Mouse (Mus musculus): ENCODE measurements around the gene Mansc4. TPM values are rescaled to one million over a fixed set of nuclear protein-coding genes. Genes with fewer than 3 reads are reported as not detected.
A peak's percentile ranks its signal among the peaks of the same experiment; 100 is the strongest.

Gene Mansc4
- polyA plus RNA-seq, 1 experiment from 2014 or later = 2.5 TPM

- no peak for ATAC-seq (ENCODE audit: insufficient number of reproducible peaks, low FRiP score, low TSS enrichment, low read depth)
- no peak overlapping the region for H3K27ac ChIP-seq (replicated peaks; ENCODE audit: low read depth, low read length)
- H3K36me3 ChIP-seq (ENCODE audit: control insufficient read depth, insufficient read depth, low read length) = peaks cover 15% of the 10 kb centered on the region
- H3K4me2 ChIP-seq (ENCODE audit: low read depth, severe bottlenecking) = no peak overlapping the region
- H3K9ac ChIP-seq (ENCODE audit: low read length) = no peak overlapping the region
- no peak for DNase-seq (ENCODE audit: low spot score)
- H3K27me3 ChIP-seq (ENCODE audit: control insufficient read depth, insufficient read depth, low read length) = no peaks in the 10 kb centered on the region
- no peak overlapping the region for H3K4me3 ChIP-seq (ENCODE audit: low read depth, low read length)
- WGBS = 95% methylated on average over 8 of the region's 8 CpGs
- H3K4me1 ChIP-seq (ENCODE audit: control insufficient read depth, insufficient read depth, low read length) = no peaks in the 10 kb centered on the region
- H3K9me3 ChIP-seq (ENCODE audit: control insufficient read depth, low read length) = no peaks in the 10 kb centered on the region
Observed at GRCm38 (mm10) chr6:147051666-147052065, 35.2 kb downstream of the Mansc4 start.

GRCm38 (mm10) chr6:147049239-147049805, 37.5 kb downstream of the Mansc4 start:
- no peak for ATAC-seq (ENCODE audit: insufficient number of reproducible peaks, low FRiP score, low TSS enrichment, low read depth)
- H3K36me3 ChIP-seq (ENCODE audit: control insufficient read depth, insufficient read depth, low read length) = peaks cover 10% of the 10 kb centered on the region
- no peak overlapping the region for H3K27ac ChIP-seq (replicated peaks; ENCODE audit: low read depth, low read length)
- H3K4me2 ChIP-seq (ENCODE audit: low read depth, severe bottlenecking) = no peak overlapping the region
- no peak overlapping the region for H3K9ac ChIP-seq (ENCODE audit: low read length)
- H3K9me3 ChIP-seq (ENCODE audit: control insufficient read depth, low read length) = no peaks in the 10 kb centered on the region
- DNase-seq (ENCODE audit: low spot score) = no peak
- no peaks in the 10 kb centered on the region for H3K4me1 ChIP-seq (ENCODE audit: control insufficient read depth, insufficient read depth, low read length)
- H3K27me3 ChIP-seq (ENCODE audit: control insufficient read depth, insufficient read depth, low read length) = no peaks in the 10 kb centered on the region
- no peak overlapping the region for H3K4me3 ChIP-seq (ENCODE audit: low read depth, low read length)
- 95% methylated on average over 13 of the region's 13 CpGs for WGBS

- Histone ChIP-seq H3K4me2 (ENCODE audit: low read depth, severe bottlenecking) (peak overlapping the region; percentile 46), H3K27me3 (ENCODE audit: control insufficient read depth, insufficient read depth, low read length) (no peaks in the 10 kb centered on the region), H3K9ac (ENCODE audit: low read length) (peak overlapping the region; percentile 91), H3K4me1 (ENCODE audit: control insufficient read depth, insufficient read depth, low read length) (peaks cover 7% of the 10 kb centered on the region), H3K27ac (replicated peaks; ENCODE audit: low read depth, low read length) (no peak overlapping the region), H3K36me3 (ENCODE audit: control insufficient read depth, insufficient read depth, low read length) (peaks cover 5% of the 10 kb centered on the region), H3K4me3 (ENCODE audit: low read depth, low read length) (peak overlapping the region; percentile 77), H3K9me3 (ENCODE audit: control insufficient read depth, low read length) (no peaks in the 10 kb centered on the region)
- no peak for ATAC-seq (ENCODE audit: insufficient number of reproducible peaks, low FRiP score, low TSS enrichment, low read depth)
- WGBS = 55% methylated on average over 7 of the region's 7 CpGs
- no peak for DNase-seq (ENCODE audit: low spot score)
Observed at GRCm38 (mm10) chr6:147043633-147044032, 43.2 kb downstream of the Mansc4 start.

DNA sequence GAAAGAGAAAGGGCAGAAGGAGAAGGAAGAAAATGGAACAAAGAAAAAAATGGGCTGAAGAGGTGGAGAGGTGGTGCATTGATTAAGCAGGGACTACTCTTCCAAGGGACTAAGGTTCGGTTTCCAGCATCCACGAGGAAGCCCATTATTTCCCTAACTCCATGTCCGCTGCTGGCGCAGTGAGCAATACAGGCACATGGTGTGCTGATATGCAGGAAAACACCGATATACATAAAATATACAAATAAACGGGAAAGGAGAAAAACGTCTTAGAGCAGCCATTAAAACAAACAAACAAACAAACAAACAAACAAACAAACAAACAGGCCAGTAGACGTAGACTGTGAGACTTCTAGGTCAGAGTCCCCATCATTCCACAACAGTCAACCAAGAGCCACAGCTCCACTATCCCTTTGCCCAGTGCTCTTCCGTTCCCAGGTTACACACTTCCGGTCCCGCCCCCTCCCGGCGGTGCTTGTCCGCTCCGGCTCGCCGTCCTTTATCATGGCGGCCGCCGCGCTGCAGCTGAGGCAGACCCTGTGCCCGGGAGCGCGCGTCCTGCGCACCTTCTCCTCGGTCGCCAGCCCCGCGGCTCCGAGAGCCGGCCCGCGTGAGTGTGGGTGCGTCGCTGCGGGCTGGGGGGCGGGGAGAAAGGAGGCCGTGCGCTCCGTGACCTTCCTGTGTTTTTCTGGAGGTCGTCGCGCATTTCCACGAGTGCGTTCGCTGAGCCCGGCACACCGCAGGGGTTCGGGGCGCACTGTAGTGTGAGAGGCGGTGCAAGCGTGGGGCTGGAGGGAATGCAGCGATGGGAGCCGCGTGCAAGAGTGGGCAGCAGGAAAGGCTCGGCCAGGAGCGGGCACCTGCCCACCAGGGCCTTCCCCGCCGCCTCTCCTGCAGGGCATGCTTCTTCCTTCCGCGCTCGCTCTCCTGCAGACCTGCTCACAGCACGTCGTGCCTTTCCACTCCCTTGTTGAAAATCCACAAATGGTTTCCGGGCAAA, 44.2 kb downstream of the Mansc4 start, which contains the start of gene Mrps35:
Mrps35 (plus strand) TSS at position 474 of the 1,000 bp plus-strand sequence.
- WGBS = 4% methylated on average over 63 of the region's 66 CpGs
- peaks cover 7% of the 10 kb centered on the region for H3K4me1 ChIP-seq (ENCODE audit: control insufficient read depth, insufficient read depth, low read length)

GRCm38 (mm10) chr6:147032303-147032925, 54.4 kb downstream of the Mansc4 start, which contains the start of gene Rep15:
Gene Rep15 (plus strand): TSS chr6:147032584.
- Histone ChIP-seq H3K4me1 (ENCODE audit: control insufficient read depth, insufficient read depth, low read length) (no peaks in the 10 kb centered on the region), H3K9ac (ENCODE audit: low read length) (no peak within 1 kb of the TSS), H3K27me3 (ENCODE audit: control insufficient read depth, insufficient read depth, low read length) (no peaks in the 10 kb centered on the region), H3K9me3 (ENCODE audit: control insufficient read depth, low read length) (no peaks in the 10 kb centered on the region), H3K4me3 (ENCODE audit: low read depth, low read length) (no peak within 1 kb of the TSS), H3K27ac (replicated peaks; ENCODE audit: low read depth, low read length) (no peak within 1 kb of the TSS), H3K4me2 (ENCODE audit: low read depth, severe bottlenecking) (no peak within 1 kb of the TSS), H3K36me3 (ENCODE audit: control insufficient read depth, insufficient read depth, low read length) (no peaks in the 10 kb centered on the region)
- DNase-seq (ENCODE audit: low spot score) (no peak), ATAC-seq (ENCODE audit: insufficient number of reproducible peaks, low FRiP score, low TSS enrichment, low read depth) (no peak)
- 44% methylated on average over 13 of the region's 13 CpGs for WGBS

More for the DNA sequence above, 44.2 kb downstream of the Mansc4 start, which contains the start of gene Mrps35:
- H3K4me2 ChIP-seq (ENCODE audit: low read depth, severe bottlenecking) = peak within 1 kb of the TSS; percentile 46
- ATAC-seq (ENCODE audit: insufficient number of reproducible peaks, low FRiP score, low TSS enrichment, low read depth) = peak; percentile 98
- H3K27me3 ChIP-seq (ENCODE audit: control insufficient read depth, insufficient read depth, low read length) = no peaks in the 10 kb centered on the region
- no peaks in the 10 kb centered on the region for H3K36me3 ChIP-seq (ENCODE audit: control insufficient read depth, insufficient read depth, low read length)
- peak within 1 kb of the TSS; percentile 91 for H3K9ac ChIP-seq (ENCODE audit: low read length)
- H3K9me3 ChIP-seq (ENCODE audit: control insufficient read depth, low read length) = no peaks in the 10 kb centered on the region
- H3K27ac ChIP-seq (replicated peaks; ENCODE audit: low read depth, low read length) = peak within 1 kb of the TSS; percentile 38; the same call in 1 of the 2 replicates
- peak within 1 kb of the TSS; percentile 77 for H3K4me3 ChIP-seq (ENCODE audit: low read depth, low read length)
- peak; percentile 96 for DNase-seq (ENCODE audit: low spot score)

- no peaks in the 10 kb centered on the region for H3K27me3 ChIP-seq (ENCODE audit: control insufficient read depth, insufficient read depth, low read length)
- H3K27ac ChIP-seq (replicated peaks; ENCODE audit: low read depth, low read length) = no peak overlapping the region
- no peaks in the 10 kb centered on the region for H3K36me3 ChIP-seq (ENCODE audit: control insufficient read depth, insufficient read depth, low read length)
- H3K9ac ChIP-seq (ENCODE audit: low read length) = no peak overlapping the region
- 89% methylated on average over 15 of the region's 15 CpGs for WGBS
- ATAC-seq (ENCODE audit: insufficient number of reproducible peaks, low FRiP score, low TSS enrichment, low read depth) (no peak), DNase-seq (ENCODE audit: low spot score) (no peak)
- H3K9me3 ChIP-seq (ENCODE audit: control insufficient read depth, low read length) = no peaks in the 10 kb centered on the region
- H3K4me2 ChIP-seq (ENCODE audit: low read depth, severe bottlenecking) = no peak overlapping the region
- H3K4me1 ChIP-seq (ENCODE audit: control insufficient read depth, insufficient read depth, low read length) = no peaks in the 10 kb centered on the region
- no peak overlapping the region for H3K4me3 ChIP-seq (ENCODE audit: low read depth, low read length)
Observed at GRCm38 (mm10) chr6:147030096-147030885, 56.5 kb downstream of the Mansc4 start.

- Histone ChIP-seq H3K9ac (ENCODE audit: low read length) (no peak overlapping the region), H3K4me2 (ENCODE audit: low read depth, severe bottlenecking) (no peak overlapping the region), H3K4me3 (ENCODE audit: low read depth, low read length) (no peak overlapping the region), H3K27me3 (ENCODE audit: control insufficient read depth, insufficient read depth, low read length) (no peaks in the 10 kb centered on the region), H3K36me3 (ENCODE audit: control insufficient read depth, insufficient read depth, low read length) (no peaks in the 10 kb centered on the region), H3K9me3 (ENCODE audit: control insufficient read depth, low read length) (no peaks in the 10 kb centered on the region), H3K27ac (replicated peaks; ENCODE audit: low read depth, low read length) (no peak overlapping the region), H3K4me1 (ENCODE audit: control insufficient read depth, insufficient read depth, low read length) (no peaks in the 10 kb centered on the region)
- WGBS = 93% methylated on average over 9 of the region's 9 CpGs
- DNase-seq (ENCODE audit: low spot score) = no peak
- ATAC-seq (ENCODE audit: insufficient number of reproducible peaks, low FRiP score, low TSS enrichment, low read depth) = no peak
Observed at GRCm38 (mm10) chr6:147029591-147029990, 57.2 kb downstream of the Mansc4 start.

All from limb, embryonic 11.5 days (tissue).